Mouse (Mus musculus) layer of hippocampus, postnatal 14 days (tissue): ENCODE results near the gene Kirrel2. TPM values are rescaled to one million over a fixed set of nuclear protein-coding genes. Genes with fewer than 3 reads are reported as not detected.

Experiments used
- DNase-seq, 2 experiments: peaks; one replicate each; pipeline ENCODE4 v3.0.0; 2021 to 2022; ENCODE audit warnings: low spot score in 2 of 2, mixed read lengths in 1 of 2
- total RNA-seq, 2 experiments: library from RNA; stranded (reverse); gene quantifications; 2 replicates each; pipeline ENCODE4 v1.2.3; 2021

Gene Kirrel2
- total RNA-seq, 2 experiments from 2014 or later, result 8.5 to 15.5 TPM

DNA sequence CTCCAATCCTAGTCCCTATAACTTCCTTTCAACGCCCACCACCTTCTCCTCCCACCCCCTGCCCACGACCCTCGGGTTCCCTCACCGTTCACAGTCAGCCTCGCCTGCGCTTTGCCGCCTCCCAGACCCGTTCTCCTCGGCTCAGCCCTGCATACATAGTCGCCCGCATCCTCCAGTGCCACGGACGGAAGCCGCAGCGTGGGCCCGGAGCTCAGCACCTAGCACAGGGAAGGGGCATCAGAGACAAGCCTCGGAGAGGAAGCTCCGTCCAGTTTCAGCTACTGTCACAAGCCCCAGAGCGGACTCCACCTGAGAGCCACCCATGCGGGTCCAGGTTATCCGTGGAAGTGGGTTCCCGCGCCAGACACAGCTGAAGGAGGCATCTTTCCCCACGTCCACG lies 4.2 kb downstream of the Kirrel2 start:
- DNase-seq, result no peak

DNA sequence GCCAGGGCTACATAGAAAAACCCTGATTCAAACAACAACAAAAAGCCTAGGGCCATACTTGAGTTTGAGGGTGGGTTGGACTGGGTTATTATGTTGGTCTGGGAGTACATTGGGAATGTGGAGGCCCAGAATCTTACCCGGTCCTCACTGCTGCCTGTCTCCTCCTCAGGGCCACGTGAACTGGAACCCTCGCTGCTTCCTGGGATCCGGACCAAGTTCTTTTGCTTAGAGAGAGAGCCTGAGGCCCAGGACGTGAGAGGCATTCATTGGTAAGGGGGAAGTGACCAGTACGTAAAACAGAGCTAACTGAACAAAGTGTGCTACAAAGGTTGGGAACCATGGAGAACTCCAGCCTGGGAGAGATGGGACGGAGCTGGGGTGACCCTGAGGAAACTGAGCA lies 7.2 kb downstream of the Kirrel2 start:
- DNase-seq, result peak in 1 of 2 experiments; percentile 48

DNA sequence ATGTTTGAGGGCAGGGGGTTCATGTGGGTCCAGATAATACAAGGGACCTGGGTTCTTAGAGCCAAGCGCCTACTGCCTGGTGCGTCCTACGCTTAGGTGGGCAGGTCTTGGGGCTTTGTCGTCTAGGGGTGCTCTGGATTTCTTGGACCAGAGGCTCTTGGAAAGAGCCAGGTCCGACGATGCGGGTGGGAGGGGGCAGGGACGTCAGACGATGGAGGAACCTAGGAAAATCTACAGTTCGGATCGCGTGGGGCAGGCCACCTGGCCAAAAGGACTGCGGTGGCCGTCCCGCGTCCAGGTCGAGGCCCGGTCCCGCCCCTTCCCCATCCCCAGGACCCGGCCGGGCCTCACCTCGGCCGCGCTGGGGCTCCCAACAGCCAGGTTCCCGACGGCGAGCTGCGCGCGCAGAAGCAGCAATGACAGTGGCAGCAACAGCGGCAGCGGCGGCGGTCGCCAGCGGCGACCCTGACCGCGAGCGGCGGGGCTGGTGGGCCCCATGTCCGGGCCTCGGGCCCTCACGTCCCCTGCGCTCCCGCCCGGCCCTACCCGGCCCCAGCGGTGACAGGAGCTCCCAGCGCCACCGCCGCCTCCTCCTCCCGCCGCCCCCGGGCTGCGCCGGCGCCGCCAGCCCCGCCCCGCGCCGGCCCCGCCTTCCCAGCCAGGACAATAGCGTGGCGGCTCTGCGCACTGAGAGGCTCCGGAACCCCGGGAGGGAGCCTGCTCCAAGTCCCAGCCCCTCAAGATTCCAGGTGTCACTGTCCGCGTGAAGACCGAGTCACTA lies 12.3 kb downstream of the Kirrel2 start, which contains the start of gene Aplp1:
TSS of gene Aplp1 (minus strand) at position 565 of the 781 bp plus-strand sequence.
- peak; percentile 69 to 73 for DNase-seq

DNA sequence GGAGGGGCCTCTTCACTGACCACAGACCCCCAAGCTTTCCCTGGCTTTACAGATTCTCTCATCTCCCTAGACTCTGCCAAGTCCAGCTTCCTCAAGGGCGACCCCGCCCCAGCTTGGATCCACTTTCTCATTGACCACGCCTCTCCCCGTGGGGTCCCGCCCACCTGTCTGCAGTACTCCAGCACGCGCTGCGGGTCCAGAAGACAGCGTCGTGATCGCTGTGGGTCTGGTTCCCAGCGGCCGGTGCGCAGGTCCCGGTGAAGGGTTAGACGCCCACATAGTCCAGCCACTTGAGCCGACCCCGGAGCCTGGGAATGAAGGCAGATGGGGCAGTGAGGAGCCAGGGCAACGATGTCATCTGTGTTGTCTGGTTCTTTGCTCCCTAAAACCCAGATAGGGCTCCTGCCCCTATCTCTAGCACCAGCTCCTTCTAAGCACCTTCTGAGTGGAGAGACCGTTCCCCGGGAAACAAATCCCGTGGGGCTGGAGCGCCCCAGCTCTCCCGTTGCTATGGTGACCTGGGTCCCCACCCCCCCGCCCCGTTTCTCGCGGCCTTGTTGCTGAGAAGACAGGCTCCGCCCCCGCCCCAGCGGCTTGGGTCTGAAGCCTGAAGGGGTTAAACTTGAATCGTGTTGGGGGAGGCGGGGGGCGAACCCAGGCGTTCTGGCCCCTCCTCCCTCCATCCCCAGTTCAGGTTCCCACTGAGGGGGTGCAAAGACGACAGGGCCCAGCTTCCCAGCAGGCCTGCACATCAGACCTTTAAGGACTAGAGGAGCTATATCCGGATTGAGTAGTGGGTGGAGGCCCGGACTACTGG lies 13.1 kb downstream of the Kirrel2 start:
- DNase-seq, result peak; percentile 76 to 82

DNA sequence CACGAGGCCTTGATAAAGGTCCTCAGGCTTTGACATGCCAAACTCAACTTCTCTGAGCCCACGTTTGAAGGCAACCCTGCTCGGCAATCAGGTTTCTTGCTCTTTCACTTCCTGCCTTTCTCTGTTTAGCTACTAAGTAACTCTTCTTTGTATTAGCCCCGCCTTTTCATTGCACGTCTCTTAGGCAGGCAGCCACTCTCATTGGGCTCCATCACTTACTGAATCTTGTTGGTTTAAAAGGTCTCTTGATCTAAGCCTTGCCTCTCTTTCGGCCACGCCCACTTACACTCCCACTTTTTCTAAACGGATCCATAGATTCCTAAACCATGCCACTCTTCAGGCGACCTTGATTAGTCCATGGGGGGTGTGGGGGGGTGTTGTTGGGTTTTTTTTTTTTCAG lies 13.8 kb downstream of the Kirrel2 start:
- DNase-seq, result no peak

DNA sequence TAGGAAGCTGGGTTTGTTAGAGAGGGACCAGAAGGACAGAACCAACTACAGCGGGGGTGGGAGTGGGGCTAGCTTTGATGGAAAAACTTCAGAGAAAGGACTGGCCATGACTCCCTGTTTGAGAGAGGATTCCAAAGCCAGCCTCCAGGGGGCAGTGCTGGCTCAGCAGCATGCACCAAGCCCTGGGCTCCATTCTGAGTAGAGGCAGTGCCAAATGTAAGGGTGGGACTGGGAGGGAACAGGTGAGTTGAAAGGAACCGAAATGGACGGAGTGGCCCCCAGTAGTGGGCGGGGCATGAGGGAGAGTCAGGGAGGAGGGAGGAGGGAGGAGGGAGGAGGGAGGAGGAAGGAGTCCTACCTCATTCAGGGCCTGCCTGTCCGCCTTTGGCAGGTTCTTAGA lies 16.8 kb downstream of the Kirrel2 start:
- DNase-seq, result peak; percentile 63 to 64

DNA sequence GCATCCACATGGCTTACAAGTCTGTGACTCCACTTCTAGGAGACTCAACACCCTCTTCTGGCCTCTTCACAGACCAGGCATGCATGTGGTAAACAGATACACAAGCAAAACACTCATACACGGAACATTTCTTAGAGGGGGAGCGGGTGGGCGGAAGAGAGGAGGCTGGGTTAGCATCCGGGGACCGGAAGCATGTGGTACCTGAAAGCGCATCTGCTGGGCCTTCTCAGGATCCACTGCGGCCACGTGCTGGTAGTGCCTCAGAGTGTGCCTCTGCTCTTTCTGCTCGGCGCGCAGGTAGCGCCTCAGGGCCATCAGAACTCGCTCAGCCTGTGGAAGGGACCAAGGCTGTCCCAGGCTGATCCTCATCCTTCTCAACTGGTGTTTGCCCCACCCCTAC lies 17.8 kb downstream of the Kirrel2 start:
- DNase-seq, result no peak

DNA sequence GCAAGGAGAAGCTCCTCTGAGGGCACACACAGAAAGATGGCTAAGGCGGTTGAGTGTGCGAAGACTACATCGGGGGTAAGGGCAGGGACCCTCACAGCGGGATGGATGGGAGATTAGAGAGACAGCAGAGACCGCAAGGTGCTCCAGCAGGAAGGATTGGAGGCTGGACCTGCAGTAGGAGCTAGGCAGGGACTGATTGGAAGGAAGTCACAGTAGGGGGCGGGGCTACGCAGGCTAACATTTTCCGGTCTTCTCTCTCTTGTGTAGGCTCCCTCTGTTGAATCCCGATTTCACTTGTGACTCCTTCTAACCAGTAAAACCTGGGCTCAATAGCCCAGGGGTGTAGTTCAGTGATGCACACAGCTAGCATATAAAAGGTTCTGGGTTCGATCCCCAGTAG lies 20.6 kb downstream of the Kirrel2 start:
- no peak for DNase-seq

DNA sequence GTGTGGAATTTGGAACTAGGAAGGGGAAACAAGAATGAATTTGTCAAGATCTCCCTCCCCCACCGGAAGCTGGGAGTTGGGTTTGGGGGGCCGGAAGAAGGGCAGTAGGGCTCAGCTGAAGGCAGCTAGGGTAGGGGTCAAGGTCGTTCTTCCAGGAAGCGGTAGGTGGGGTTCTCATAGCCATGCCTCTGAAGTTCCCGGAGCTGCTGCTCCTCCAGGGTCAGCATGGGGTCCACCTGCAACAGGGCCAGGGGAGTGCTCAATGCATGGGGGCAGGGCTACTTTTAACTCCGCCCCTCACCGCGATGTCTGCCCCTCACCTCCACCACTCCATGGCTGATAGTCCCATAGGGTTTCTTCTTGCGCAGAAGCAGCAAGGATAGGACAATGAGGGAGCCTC lies 22.3 kb downstream of the Kirrel2 start:
- DNase-seq, result no peak

DNA sequence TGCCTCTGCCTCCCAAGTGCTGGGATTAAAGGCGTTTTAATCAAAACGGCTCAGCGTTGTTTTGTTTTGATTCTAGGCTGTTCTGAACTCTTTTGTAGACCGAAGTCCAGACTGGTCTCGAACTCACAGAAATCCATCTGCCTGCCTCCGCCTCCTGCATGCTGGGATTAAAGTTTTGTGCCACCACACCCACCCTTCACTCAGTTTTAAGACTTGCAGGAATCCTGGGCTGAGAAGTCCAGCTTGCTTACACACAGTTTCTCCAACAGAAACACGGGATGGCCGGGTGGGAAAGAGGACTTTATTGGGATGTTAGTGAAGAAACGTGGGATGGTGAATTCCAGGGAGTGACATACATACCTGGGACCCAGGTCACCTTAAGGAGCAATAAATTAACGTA lies 22.8 kb downstream of the Kirrel2 start:
- DNase-seq, result no peak

DNA sequence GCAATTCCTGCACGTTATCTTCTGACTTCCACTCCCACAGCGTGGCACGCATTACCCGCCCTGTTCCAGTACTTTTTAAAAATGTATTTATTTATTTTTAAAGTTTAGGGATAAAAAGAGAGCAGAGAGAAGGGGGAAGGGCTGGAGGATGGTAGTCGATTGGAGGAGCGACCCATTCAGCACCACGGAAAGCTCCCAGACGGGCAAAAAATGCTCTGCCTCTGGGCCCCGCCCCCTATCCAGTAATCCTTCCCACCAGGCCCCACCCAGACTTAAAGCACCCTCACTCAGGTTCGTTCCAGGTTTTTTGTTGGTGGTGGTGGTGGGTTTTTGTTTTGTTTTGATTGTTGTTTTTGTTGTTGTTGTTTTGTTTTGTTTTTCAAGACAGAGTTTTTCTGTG lies 23.3 kb downstream of the Kirrel2 start:
- DNase-seq, result no peak

DNA sequence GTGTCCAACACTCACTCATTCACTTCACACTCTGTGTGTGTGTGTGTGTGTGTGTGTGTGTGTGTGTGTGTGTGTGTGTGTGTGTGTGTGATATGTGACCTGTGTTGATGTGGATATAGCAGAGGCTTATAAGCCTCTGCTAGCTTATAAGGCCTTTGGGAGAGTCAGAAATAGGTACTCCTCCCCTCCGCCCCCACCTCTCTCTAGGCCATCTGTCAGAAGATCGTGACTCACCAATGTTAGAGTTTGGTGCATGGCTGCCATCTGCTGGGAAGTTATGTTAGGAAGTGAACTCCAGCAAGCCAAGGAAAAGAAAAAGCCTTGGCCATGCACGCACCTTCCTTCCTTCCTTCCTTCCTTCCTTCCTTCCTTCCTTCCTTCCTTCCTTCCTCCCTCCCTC lies 25.7 kb downstream of the Kirrel2 start:
- DNase-seq, result peak; percentile 75 to 91

DNA sequence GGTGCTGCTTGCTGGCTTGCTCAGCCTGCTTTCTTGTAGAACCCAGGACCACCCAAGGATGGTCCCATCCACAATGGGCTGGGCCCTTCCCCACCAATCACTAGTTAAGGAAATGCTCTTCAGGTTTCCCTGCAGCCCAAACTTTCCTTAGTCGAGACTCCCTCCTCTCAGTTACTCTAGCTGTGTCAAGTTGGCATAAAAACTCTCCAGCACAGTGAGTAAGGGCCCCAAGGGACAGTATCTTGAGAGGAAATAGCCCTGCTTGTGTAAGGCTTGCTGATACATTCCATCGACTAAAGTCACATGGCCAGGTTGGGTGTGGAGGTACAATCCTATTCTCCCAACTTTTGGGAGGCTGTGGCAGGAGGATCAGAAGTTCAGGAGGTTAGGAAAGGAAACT lies 27.3 kb downstream of the Kirrel2 start:
- no peak for DNase-seq

DNA sequence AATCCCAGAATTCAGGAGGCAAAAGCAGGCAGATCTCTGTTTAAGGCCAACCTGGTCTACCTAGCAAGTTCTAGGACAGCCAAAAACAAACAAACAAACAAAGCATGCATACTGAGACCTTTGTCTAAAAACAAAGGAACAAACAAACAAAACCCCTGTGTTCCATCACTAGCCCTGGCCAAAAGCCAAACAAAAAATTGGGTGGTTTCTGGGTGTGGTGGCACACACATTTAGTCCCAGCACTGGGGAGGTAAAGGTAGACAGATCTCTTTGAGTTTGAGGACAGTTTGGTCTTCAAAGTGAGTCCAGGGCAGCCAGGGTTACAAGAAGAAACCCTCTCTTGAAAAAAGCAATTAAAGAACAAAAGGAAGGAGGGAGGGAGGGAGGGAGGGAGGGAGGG lies 28.2 kb downstream of the Kirrel2 start:
- DNase-seq, result no peak

DNA sequence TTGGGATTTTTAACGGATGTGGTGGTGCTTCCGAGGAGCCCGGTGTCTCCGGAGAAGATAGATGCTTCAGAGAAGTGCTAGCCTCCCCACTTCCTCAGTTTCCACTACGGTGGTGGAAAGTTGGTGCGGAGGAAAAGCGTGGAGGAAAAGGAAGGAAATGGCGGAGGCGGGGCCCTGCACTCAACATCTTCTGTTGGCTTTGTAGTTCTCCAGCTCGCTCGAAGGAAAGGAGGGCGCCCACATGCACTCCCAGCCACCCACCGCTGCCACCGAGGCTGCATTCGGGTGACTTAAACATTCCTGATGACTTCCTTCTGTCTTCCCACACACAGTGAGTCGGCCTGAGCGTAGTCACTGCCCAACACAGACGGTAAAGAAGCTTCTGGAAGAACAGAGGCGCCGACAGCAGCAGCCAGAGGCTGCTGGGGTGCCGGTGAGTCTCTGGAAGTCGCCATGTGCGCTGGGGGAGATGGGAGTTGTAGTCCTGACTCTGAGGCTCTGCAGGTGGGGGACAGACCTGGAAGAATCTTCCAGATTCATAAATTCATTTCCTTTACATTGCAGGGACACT lies 34.3 kb downstream of the Kirrel2 start:
- peak in 1 of 2 experiments; percentile 41 for DNase-seq

DNA sequence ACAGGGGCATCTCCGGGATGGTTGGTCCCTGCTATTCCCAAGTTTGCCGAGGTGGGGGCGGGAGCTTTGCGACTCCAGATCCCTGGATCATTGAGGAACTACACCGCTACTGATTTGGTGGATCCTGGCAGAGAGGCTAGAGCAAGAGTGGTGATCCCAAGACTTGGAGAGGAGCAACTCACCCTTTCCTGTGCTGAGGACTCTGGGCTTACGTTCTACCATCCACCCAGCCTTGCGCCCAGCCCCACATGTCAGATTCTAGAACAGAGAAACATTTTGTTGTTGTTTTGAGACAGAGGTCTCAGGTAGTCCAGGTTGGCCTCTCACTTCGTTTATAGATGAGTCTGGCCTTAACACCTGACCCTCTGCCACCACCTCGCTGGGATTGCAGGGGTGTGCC lies 34.9 kb downstream of the Kirrel2 start:
- peak in 1 of 2 experiments; percentile 54 for DNase-seq

DNA sequence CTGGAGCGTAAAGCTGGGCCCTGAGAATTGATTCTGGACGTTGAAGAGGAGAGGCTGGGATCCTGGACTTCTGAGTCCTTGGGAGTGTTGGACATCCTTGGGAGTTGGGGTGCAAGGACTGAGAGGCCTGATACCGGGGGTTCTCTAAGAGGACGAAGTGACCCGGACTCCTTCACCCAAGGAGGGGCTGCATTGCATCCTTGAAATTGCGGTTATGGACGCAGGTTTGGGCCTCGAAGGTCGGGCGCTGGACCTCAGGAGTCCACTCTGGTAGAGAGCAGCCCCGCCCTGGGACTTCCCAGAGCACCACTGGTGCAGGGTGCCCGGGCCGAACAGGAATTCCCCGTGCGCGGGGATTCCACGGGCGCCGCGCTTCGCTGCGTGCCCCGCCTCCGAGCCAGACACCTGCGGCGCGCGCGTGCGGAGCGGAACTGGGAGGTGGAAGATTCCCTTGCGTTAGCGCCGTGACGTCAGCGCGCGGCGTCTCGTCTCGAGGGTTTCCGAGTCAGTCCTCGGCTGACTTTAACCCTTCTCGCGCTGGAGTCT lies 35.5 kb downstream of the Kirrel2 start:
- DNase-seq, result peak; percentile 86 to 94

DNA sequence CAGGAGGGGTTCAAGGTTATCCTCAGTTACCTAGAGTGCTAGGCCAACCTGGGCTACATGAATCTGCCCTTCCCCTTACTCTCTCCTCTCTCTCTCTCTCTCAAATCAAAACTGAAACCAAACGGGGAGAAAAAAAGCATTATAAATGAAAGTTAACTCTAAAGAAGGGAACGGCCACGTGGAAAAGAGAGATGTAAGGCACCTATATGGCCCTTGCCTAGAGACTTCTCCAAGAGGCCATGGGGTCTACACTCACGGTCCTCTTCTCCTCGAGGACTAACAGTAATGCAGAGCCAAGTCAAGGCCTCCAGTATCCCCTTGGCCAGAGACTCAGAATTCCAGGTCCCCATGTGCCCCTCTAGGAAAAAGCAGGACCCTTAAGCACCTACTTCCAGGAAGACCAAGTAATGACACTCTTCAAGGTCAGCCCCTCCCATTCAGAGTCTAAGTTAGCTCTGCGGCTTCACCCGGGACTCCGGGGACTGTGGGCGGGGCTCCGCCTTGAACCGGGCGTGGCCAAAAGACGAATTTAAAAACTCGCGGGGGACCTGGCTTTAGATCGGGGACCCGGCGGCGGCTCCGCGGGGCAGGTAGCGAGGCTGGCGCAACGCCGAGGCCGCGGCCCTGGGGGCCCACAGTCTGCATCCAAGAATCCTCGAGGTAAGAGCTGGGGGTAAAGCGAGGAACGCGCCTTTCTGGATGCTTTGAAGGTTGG lies 36.2 kb downstream of the Kirrel2 start, which contains the start of gene Nfkbid:
TSS of gene Nfkbid (plus strand) at position 558 of the 715 bp plus-strand sequence.
- peak in 1 of 2 experiments; percentile 49 for DNase-seq

DNA sequence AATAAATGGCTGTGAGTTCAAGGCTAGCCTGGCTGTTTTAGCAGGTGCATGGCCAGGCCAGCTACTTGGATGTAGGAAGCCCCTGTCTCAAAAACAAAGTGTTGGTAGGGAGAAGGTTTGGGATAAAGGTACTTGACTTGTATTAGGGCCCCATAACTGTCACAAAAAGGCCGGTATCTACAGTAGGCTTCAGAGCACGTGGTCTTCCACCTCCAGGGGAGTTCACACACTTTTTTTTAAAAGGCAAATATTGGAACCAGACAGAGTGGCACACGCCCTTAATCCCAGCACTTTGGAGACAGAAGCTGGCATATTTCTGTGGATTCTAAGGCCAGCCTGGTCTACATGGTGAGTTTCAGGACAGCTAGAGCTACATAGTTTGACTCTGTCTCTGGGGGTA lies 36.8 kb downstream of the Kirrel2 start:
- DNase-seq, result no peak

DNA sequence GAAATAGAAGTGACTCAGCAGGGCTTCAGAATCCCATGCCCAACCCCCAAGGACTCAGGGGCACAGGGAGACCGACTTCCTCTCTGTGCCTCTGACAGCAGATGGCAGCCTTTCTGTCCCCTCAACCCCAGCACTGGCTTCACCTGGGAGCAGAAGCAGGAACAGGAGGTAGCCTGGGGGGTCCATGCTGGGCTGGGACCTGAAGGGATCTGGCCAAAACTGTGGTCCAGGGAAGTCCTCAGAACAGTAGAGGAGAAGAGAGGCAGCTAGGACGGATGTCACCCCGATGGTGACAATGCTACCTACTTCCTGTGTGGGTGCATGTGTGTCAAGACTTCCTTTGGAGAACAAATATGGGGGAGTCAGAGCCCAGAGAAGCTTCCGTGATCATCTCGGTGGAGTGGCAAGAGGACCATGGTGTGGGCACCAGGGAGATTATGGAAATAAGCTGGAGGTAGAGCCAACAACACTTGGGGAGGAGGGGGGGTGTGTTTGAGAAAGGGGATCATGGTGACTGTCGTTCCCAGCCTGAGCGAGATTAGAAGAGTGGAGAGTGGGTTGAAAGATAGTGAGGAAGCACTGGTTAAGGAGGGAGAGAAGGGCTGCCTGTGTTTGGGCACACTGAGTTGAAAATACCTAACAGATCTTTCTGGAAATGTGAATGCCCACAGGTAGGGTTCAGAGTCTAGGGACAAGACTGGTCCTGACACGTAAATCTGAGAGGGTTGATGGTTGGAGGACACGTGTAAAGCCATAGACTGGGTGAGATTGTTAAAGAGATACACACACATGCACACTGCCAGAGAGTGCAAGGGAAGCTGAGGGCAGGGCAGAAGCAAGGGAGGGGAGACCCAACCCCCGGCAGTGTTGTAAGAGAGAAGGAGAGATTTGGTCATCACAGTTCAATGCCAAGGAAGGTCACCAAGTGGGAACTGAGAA lies 37.7 kb downstream of the Kirrel2 start, which contains the start of gene Hcst:
TSS of gene Hcst (minus strand) at position 294 of the 939 bp plus-strand sequence.
- no peak for DNase-seq
